Mouse (Mus musculus) granulocyte monocyte progenitor cell, adult 5-6 weeks (primary cell): ENCODE measurements around the gene Lrrc34. TPM values are rescaled to one million over a fixed set of nuclear protein-coding genes. Genes with fewer than 3 reads are reported as not detected.
A peak's percentile ranks its signal among the peaks of the same experiment; 100 is the strongest.

Experiments
- ATAC-seq: replicated peaks from 2 replicates; pipeline ENCODE4 v1.8.0; 2016; ENCODE audit warnings: mild to moderate bottlenecking, moderate TSS enrichment, inconsistent platforms; ENCODE audit not compliant: poor library complexity, severe bottlenecking
- total RNA-seq, 2 experiments: library from RNA; stranded (forward) in 1 of 2; stranded (reverse) in 1 of 2; fragments of 200-712, 200-1000 nt in 1 of 2; fragments of >200 nt in 1 of 2; fragmentation: Nextera tagmentation in 1 of 2; gene quantifications; 2 replicates each; pipeline ENCODE4 v1.2.3; 2014 to 2017

Lrrc34 gene
- total RNA-seq, 2 experiments from 2014 or later, result not detected

DNA sequence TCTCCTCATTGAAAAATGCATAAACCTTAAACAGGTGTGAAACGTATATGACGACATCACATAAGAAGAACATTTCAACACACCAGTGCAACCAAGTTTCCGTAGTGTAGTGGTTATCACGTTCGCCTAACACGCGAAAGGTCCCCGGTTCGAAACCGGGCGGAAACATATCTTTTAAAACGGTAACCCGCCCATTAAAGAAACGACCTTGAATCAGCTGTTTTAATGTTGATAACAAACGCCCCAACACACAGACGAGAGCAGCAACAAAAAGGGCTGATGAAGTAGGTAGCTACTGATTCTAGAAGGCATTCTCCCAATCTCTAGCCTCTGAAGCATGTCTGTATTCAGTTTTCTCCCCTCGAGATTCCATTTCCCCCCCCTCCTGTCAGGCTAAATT, 46.5 kb downstream of the Lrrc34 start:
- ATAC-seq, result peak; percentile 13

DNA sequence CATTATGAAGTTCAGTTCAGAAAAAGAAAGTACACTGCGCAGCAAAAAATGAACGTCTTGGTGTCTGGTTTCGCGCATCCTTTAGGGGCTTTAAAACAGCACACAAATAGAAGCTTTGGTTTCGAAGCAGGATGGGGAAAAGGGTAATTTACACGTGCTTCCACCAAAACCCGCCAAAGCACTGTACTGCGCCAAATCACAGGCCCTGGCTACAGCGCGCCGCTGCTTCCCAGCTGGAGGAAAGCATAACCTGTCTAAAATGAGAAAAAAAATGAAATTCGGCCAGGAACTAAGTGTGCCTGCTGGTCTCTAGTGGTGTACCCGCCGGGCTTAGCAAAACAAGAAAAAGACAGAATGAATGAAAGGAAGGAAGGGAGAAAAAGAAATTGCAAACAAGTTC, 47.0 kb downstream of the Lrrc34 start:
- ATAC-seq, result no peak

DNA sequence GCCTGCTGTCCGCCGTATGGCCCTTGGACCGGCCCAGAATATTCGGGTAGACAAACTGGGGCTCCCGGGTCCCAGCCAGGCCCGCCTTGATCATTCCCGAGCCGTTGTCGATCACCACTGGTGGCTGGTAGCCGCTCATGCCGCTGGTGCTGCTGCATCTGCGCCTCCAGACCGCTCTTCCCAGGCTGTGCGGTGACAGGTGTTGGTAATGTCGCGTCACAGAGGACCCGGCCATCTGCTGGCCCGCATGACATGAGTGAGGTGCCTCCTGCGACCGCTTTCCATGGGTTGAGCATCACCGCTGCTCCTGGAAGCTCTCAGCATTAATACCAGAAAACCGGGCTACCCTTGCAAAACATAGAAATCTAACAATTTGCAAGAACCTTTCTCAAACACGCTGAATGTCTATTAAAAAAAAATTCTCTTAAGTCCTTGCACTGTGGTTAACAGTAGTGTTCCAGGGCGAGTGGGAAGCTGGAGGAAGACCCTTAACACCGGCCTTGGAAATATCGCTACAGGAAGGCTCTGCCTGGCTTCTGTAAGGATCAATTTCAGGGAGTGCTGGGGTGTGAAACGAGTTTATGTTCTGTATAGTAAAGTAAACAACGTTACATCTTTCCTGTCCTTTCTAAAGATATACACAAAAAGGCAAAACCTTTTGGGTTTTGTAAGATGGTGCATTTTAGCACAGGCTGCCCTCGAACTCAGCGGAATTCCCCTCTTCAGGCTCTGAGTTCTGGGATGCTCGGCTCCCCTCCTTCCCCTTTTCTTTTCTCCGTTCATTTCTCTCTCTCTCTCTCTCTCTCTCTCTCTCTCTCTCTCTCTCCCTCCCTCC, 47.7 kb downstream of the Lrrc34 start, which contains the start of gene Actrt3:
TSS of gene Actrt3 (minus strand) at position 229 of the 835 bp plus-strand sequence.
- ATAC-seq, result 0 out of 2 replicates have a peak, but pooled peaks have one; percentile 3

- ATAC-seq, result no peak
Observed at GRCm38 (mm10) chr3:30597271-30597670, 50.4 kb downstream of the Lrrc34 start.

DNA sequence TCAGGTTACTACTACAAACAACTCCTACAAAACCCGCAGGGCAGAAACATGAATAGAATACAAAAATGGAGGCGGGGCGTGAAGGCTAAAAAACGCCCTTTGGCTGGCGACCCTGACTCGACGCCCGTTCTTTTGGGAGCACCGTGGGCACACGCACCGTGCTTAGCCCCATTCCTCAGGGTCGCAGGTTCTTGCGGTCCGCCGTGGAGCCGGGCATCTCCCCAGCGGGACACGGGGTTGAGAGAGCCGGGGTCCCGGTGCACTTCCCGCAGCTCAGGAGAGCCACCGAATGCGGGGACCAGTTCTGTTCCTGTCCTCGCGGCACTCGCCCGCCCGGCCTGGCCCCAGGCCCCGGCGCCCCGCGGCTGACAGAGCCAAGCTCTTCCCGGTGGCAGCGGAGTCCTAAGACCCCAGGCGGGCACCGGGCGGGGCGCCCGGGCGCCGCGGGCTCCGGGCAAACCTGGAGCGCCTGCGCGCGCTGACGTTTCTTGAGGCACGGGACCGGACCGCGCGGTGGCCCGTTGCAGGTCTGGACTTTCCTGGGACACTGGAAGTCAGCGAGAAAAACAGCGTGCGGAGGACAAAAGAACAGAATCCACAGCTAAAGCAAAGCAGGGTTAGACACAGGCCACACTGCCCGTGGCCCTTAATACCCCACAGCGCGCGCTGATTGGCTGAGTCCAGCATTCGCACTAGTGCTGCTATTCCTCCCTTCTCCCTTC, 52.4 kb downstream of the Lrrc34 start:
- ATAC-seq, result peak; percentile 18

- ATAC-seq, result peak; percentile 71
Observed at GRCm38 (mm10) chr3:30593719-30594485, 53.8 kb downstream of the Lrrc34 start.

GRCm38 (mm10) chr3:30592418-30592853, 55.2 kb downstream of the Lrrc34 start:
- ATAC-seq, result peak; percentile 61

DNA sequence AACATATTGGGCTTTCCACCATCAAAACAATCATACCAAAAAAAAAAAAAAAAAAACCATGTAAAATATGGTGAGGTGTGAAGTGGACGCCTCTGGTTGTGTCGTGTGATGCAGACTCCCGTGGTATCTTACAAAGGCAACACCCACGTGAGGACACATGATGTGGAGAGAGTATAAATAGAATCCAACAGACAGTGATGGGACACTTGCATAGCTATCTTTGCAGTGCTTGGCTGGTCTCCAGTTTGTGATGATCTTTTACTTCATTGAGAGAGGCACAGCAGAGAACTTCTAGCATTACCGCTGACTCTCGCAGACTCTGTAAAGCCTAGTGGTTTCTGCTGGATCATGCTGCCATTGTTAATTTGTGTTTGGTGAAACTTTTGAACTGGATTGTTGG, 58.8 kb downstream of the Lrrc34 start:
- no peak for ATAC-seq

Other genes starting within 250 kb of the Lrrc34 start
- gene Mecom, start 99.9 kb downstream of the Lrrc34 start, total RNA-seq (2014; fragmentation: Nextera tagmentation), result 1.9 TPM in 1 of 2 replicates, not detected in the other
- gene Mecom, start 99.9 kb downstream of the Lrrc34 start, total RNA-seq (2017), result 0.72 and 0.90 TPM in 2 replicates
- gene Actrt3, start 47.9 kb downstream of the Lrrc34 start, total RNA-seq (2014; fragmentation: Nextera tagmentation), result not detected in 2 replicates
- not detected in 2 replicates for gene Actrt3, start 47.9 kb downstream of the Lrrc34 start, total RNA-seq (2017)
- 8.8 and 15.1 TPM in 2 replicates for gene Mynn, start 45.8 kb downstream of the Lrrc34 start, total RNA-seq (2014; fragmentation: Nextera tagmentation)
- 21.8 and 29.6 TPM in 2 replicates for gene Mynn, start 45.8 kb downstream of the Lrrc34 start, total RNA-seq (2017)
- gene Lrriq4, start 3.4 kb downstream of the Lrrc34 start, total RNA-seq (2014; fragmentation: Nextera tagmentation), result not detected in 2 replicates
- gene Lrriq4, start 3.4 kb downstream of the Lrrc34 start, total RNA-seq (2017), result not detected in 2 replicates
- gene Lrrc31, start 52.0 kb upstream of the Lrrc34 start, total RNA-seq (2014; fragmentation: Nextera tagmentation), result not detected in 2 replicates
- not detected in 2 replicates for gene Lrrc31, start 52.0 kb upstream of the Lrrc34 start, total RNA-seq (2017)
- gene Samd7, start 98.4 kb upstream of the Lrrc34 start, total RNA-seq (2014; fragmentation: Nextera tagmentation), result not detected in 2 replicates
- not detected in 2 replicates for gene Samd7, start 98.4 kb upstream of the Lrrc34 start, total RNA-seq (2017)
- gene Sec62, start 145.0 kb upstream of the Lrrc34 start, total RNA-seq (2014; fragmentation: Nextera tagmentation), result 55.9 and 87.3 TPM in 2 replicates
- gene Sec62, start 145.0 kb upstream of the Lrrc34 start, total RNA-seq (2017), result 98.6 and 99.8 TPM in 2 replicates
- gene Gpr160, start 208.1 kb upstream of the Lrrc34 start, total RNA-seq (2014; fragmentation: Nextera tagmentation), result 62.9 and 64.4 TPM in 2 replicates
- 50.5 and 70.7 TPM in 2 replicates for gene Gpr160, start 208.1 kb upstream of the Lrrc34 start, total RNA-seq (2017)